Mouse (Mus musculus) gastrocnemius, adult 8-10 months (tissue): ENCODE data around the gene Apbb2. TPM values are rescaled to one million over a fixed set of nuclear protein-coding genes. Genes with fewer than 3 reads are reported as not detected.

Experiments
- DNase-seq, 2 experiments: peaks; one replicate each; pipeline ENCODE4 v3.0.0; 2022; ENCODE audit warnings: low spot score in 2 of 2
- total RNA-seq, 4 experiments: library from RNA; stranded (reverse); gene quantifications; 2 replicates each; pipeline ENCODE4 v1.2.4; 2022

Apbb2 gene
- total RNA-seq, 4 experiments from 2014 or later = 29.3 to 55.9 (median 38.8) TPM

DNA sequence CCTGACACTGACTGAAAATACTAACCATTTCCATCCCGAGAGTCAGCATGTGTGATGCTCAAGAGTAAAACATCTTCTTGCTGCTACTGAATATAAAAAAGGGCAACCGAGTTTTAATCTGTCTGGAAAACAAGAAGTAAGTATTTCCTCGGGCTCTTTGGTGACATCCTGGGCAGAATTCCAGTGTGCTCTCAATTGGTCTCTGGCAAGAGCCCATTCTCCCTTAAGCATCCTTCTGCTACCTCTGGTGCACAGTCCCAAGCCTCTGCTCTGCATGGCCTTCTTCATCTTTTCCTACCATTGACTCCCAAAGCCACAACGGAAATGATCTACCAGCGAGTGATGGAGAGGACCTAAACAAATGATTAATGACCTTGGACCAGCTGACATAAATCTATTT is 99.1 kb downstream of the Apbb2 start:
- no peak for DNase-seq

DNA sequence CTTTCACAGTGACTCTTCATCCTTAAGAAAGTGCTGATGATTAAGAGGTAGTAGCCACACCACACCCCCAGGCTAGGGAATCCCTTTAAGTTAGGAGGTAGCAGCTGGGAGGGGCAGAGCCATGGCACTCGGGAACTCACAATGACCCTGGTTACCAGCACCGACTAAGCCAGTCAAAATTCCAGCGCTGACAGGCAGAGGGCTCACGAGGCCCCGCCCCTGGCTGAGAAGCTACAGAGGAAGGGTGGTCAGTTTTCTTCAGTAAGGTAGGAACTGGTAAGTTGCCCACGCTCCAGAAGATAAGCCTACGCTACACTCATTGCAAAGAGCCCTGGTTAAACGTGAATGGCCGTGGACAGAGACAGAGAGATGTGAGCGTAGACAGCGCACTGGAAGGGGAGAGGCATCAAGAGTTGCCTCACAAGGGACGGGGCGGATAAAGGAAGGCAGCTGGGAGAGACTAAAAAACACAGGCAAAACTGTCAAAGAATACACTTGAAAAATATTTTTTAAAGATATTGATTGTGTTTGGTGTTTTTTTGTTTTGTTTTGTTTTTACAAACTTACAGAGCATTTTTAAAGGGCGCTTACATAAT is 100.1 kb downstream of the Apbb2 start:
- no peak for DNase-seq

GRCm38 (mm10) chr5:66517503-66517902 is 101.1 kb downstream of the Apbb2 start:
- DNase-seq = no peak

DNA sequence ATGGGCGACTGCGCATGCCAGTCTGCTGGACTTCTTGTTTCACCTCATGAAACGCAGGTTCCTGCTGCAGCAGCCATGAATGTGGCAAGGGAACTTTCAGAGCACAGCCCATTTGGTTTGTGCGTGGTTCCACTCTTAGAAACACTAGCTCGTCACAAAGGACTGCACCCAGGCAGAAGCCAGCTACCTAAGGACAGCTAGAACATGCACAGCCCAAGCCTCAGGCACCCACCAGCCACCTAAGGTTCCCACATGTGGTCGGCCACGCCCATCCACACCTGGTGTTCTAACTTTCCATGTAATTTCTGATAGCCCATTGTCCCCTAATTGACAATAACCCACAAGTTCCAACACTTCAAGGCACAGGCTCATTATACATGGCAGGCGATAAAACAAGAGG is 102.3 kb downstream of the Apbb2 start:
- DNase-seq = no peak

GRCm38 (mm10) chr5:66515271-66515670 is 103.3 kb downstream of the Apbb2 start:
- DNase-seq = no peak

DNA sequence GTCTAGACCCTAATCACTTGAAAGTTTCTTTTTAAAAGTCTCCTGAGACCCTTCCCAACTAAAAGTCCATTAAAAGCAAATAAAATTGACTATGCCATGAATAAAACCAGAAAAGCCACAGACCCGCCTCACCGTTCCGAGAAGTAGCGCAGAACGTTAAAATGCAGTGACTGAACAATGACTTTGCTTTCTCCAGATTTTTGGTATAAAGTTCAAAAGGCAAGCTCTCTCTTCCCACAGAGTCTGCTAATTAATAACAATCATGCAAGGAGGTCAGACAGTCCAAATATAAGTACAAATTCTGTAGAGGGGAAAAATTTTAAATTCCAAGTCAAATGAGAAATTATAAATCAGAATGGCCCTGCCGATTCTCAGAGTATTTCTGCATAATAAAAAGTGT is 103.9 kb downstream of the Apbb2 start:
- DNase-seq = no peak

- DNase-seq = no peak
Observed at GRCm38 (mm10) chr5:66513412-66513811, 105.2 kb downstream of the Apbb2 start.

DNA sequence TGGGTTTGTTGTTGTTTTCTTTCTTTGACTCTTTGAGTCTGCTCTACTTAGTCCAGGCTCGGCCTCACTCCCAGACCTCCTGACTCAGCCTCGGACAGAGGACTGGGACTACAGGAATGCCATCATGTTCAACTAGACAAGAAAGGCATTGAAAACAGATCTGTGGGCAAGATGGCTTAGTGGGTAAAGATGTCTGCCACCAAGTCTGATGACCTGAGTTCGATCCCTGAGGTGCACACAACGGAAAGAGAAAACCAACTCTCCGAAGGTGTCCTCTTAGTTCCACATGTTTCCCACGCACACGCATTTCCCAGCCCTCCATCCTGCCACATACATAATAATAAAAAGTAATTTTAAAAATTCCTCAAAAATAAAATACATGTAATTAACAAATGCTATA is 106.1 kb downstream of the Apbb2 start:
- DNase-seq = no peak

- no peak for DNase-seq
Observed at GRCm38 (mm10) chr5:66510716-66511115, 107.9 kb downstream of the Apbb2 start.

GRCm38 (mm10) chr5:66509151-66509550 is 109.4 kb downstream of the Apbb2 start:
- DNase-seq = no peak

DNA sequence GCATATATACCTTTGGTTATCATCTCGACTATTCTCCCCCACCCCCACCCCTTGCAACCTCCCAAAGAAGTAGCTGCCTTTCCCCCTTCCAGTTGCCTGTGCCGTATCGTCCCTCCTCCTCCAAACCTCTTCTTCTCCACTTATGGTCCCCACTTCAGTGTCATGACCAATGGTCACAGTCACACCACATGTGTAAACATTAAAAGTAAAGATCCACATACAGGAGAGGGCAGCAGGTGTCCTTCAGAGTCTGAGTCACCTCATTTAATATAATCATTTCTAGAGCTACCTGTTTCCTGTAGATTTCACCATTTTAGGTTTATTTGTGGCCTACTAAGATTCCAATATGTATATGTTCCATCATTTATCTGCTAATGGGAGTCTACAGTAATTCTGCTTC is 113.0 kb downstream of the Apbb2 start:
- DNase-seq = no peak

GRCm38 (mm10) chr5:66505071-66505470 is 113.5 kb downstream of the Apbb2 start:
- no peak for DNase-seq

- DNase-seq = no peak
Observed at GRCm38 (mm10) chr5:66504434-66504747, 114.2 kb downstream of the Apbb2 start.

DNA sequence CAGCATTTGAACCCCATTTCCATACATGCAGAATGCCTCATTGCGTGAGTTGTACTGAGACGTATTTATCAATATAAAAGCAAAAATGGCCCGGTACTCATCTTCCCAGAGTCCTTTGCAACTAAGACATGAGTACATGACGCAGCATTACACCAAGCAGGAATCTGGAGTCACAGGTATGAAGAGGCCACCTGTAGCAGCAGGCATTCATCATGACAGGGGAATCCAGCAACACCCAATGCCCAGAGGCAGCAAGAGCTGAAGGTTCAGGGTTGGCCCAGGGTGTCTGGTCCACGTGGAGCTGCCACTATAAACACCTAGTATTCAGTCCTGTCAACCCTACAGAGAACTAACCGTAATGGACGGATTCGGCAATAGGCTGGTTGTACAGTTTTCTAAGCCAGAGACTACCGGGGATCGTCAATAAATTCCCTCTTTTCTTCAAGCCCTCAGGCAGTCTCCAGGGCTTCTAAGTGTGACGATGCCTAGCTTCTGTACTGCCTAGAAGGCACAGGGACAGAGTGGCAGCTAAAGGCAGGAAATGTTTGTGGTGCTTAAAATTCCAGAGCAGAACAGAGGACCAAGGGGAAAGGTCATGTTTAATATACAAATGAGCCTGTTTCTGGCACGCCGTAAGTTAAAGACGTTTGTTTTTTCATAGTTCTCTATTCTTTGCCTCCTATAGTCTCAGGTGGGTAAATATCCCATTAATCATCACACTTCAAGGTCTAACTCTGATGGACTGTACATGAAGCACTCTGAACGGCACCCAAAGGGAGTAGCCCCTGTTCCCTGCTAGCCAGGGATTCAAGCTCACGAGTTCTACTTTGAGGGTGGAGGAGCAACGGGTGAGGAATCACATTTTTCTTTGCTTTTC is 114.8 kb downstream of the Apbb2 start:
- no peak for DNase-seq

- DNase-seq = no peak
Observed at GRCm38 (mm10) chr5:66503033-66503432, 115.6 kb downstream of the Apbb2 start.

DNA sequence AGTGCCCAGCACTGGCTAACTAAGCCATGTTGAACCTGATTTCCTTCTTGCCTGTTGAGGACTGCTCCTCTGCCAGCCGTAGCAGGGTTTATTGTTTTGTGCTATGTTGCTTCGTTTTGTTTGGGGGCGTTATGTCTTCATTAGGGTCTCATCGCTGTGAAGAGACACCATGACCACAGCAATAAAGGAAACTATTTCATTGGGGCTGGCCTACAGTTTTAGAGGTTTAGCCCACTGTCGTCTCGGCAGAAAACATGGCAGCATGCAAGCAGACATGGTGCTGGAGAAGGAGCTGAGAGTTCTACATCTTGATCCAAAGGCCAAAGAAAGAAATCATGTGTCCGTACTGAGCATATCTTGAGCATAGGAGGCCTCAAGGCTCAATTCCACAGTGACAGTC is 119.0 kb downstream of the Apbb2 start:
- DNase-seq = no peak

GRCm38 (mm10) chr5:66498140-66498539 is 120.4 kb downstream of the Apbb2 start:
- no peak for DNase-seq

DNA sequence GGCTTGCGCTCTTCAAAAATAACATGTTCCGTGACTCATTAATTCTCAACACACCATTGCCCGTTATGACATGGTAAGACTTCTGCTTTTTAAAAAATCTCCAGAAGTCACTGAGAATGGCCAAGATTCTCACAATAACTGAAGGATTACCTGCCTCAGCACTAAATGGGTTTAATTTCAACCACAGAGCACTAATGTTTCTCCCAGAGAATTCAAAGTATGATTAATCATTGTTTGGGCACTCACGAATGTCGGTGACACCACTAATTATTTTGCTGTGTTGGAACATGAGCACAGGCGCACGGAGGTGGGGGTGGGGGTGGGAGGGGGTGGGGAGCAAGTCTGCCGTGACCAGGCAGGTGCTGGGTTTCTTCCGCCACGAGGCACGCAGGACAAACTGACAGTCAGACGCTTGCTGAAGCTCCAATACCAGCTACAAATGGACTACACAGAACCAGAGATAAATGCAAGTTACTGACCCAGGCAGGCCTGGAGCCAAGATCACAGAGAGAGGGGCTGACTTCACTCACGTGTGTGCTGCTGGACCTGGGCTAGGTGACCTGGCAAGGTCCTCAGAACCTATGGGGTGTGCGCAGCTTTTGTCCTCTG is 121.0 kb downstream of the Apbb2 start:
- no peak for DNase-seq

- DNase-seq = no peak
Observed at GRCm38 (mm10) chr5:66496881-66497360, 121.7 kb downstream of the Apbb2 start.

- no peak for DNase-seq
Observed at GRCm38 (mm10) chr5:66494651-66495050, 123.9 kb downstream of the Apbb2 start.

GRCm38 (mm10) chr5:66492563-66492960 is 126.0 kb downstream of the Apbb2 start:
- DNase-seq = no peak

DNA sequence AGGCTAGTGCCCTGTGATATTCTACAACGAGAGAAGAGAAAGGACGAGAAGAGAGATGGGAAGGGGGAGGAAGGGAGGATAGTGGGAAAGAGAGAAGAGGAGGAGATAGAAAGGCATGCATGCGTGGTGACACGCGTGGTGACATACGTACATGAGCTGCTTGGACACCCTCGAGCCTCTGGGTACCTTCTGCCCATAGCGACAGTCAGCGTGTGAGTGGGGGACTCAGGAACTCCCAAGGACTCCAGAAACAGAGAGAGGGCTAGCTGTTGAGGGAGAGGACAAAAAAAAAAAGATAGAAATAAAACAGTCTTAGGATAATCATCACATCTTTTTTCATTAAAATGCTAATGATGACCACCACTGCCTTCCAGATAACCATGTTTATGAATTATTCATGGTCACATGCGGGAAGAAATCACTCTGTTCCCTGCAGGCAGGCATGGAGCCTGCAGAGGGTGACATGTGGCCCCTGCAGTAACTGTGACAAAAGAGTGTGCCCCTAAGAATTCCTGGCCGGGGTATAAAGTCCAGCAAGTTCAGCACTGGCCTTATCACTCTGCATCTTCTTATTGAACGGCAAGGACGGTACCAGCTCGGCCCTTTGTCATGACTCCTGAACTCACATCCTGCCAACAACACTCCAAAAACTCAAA is 126.5 kb downstream of the Apbb2 start:
- DNase-seq = no peak
